Mouse (Mus musculus) liver, embryonic 14.5 days (tissue): ENCODE results near the gene Bloc1s2.

ENCODE experiments used
- CTCF ChIP-seq: IDR thresholded peaks from 2 replicates; pipeline ENCODE4 v1.5.1; 2016; ENCODE audit warnings: antibody characterized with exemption, low read depth, control low read depth
- EP300 ChIP-seq: IDR thresholded peaks from 2 replicates; pipeline ENCODE4 v1.6.1; 2016; ENCODE audit warnings: antibody characterized with exemption, low read depth

- TF ChIP-seq CTCF = no peak
- no peak for TF ChIP-seq EP300
These were observed 41.9 kb downstream of the Bloc1s2 start for GRCm38 (mm10) chr19:44104393-44104792.
